Mouse (Mus musculus) forebrain, embryonic 11.5 days (tissue): Measurements from ENCODE around the gene St6gal1. TPM values are rescaled to one million over a fixed set of nuclear protein-coding genes. Genes with fewer than 3 reads are reported as not detected.

Experiments
- ATAC-seq: fragments of 200-750 bp; cut with Nextera tagmentation; replicated peaks from 2 replicates; pipeline ENCODE4 v1.8.0; 2017; ENCODE audit warnings: moderate TSS enrichment; ENCODE audit not compliant: low FRiP score
- DNase-seq: peaks from one replicate; pipeline ENCODE4 v3.0.0-alpha.2; 2017; ENCODE audit warnings: low spot score
- H3K27ac ChIP-seq: fragments of 300-500 bp; sonication (generic); 2 replicates; pipeline ENCODE4 v1.5.1; 2014; ENCODE audit warnings: low read depth, low read length
- H3K27me3 ChIP-seq: fragments of 300-500 bp; sonication (generic); 2 replicates; pipeline ENCODE4 v1.6.1; 2014; ENCODE audit warnings: mild to moderate bottlenecking, low read length, mixed read lengths; ENCODE audit not compliant: control insufficient read depth, insufficient read depth
- H3K36me3 ChIP-seq: fragments of 300-500 bp; sonication (generic); 2 replicates; pipeline ENCODE4 v1.6.1; 2014; ENCODE audit warnings: mild to moderate bottlenecking, low read length, moderate library complexity, mixed read lengths; ENCODE audit not compliant: control insufficient read depth, insufficient read depth
- H3K4me1 ChIP-seq: fragments of 300-500 bp; sonication (generic); replicated peaks from 2 replicates; pipeline ENCODE4 v1.6.1; 2014; ENCODE audit warnings: low read length, mixed read lengths; ENCODE audit not compliant: control insufficient read depth, insufficient read depth
- H3K4me2 ChIP-seq: fragments of 300-500 bp; sonication (generic); 2 replicates; pipeline ENCODE4 v1.6.1; 2014; ENCODE audit warnings: low read depth, mild to moderate bottlenecking, low read length, moderate library complexity, mixed read lengths; ENCODE audit not compliant: severe bottlenecking
- H3K4me3 ChIP-seq: fragments of 300-500 bp; sonication (generic); 2 replicates; pipeline ENCODE4 v1.5.1; 2014; ENCODE audit warnings: low read depth, low read length
- H3K9ac ChIP-seq: fragments of 300-500 bp; sonication (generic); 2 replicates; pipeline ENCODE4 v1.6.1; 2014; ENCODE audit warnings: low read length
- H3K9me3 ChIP-seq: fragments of 300-500 bp; sonication (generic); 2 replicates; pipeline ENCODE4 v1.6.1; 2016; ENCODE audit warnings: low read length, mixed read lengths; ENCODE audit not compliant: control insufficient read depth
- WGBS: fragments of 180-500 bp; shearing (Covaris S2); extraction: QIAGEN DNeasy Blood & Tissue Kit; methylation state at CpG from one replicate; pipeline ENCODE4 v1.1.7; 2014; 5-methylcytosine and 5-hydroxymethylcytosine counted together
- polyA plus RNA-seq: library from polyadenylated mRNA; unstranded; fragments of >200 nt; fragmentation: Nextera tagmentation; extraction: Ambion mirVana; gene quantifications from 2 replicates; pipeline ENCODE4 v1.2.1, GENCODE M21; 2014

St6gal1 gene
- polyA plus RNA-seq, 1 experiment from 2014 or later, result 24.7 TPM

DNA sequence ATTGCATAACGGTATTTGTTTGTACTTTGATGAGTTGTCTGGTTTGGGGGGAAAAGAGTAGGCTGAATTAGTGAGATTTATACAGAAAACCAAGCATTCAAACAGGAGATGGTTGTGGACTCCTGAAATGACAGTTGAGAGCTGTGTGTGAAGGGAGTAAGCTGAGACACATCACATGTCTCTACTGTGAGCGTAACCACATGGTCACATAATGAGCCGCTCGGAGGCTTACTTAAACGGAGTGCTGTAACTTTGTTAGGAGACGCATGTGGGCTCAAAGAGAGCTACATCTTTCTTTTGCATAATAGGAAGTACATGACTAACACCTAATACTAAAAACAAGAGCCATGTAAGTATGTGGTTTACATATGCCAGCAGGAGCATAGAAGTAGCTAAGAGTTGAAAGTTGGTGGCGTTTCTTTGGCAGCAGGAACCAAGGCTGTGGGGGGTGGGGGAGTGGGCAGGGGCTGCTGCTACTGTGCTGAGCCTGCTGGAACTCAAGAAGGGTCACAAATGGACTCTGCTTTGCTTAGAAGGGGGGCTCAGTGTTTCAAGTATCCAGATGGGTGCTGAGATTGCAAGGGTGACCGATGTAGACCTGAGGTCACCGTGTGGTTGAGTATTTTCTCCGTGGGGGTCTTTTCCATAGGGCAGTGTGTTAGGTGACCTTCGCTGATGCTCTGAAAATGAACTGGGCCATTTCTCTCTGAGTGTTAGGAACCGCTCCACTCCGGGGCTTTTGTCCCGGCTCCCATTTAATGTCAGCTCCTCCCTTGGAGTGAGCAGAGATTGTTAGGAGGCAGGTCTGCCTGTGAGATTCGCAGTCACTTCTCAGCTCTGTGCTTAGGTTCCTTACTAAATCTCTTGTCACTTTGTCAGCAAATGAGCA, 26.3 kb downstream of the St6gal1 start:
- no peaks in the 10 kb centered on the region for H3K27me3 ChIP-seq
- DNase-seq (no peak), ATAC-seq (no peak)
- no peaks in the 10 kb centered on the region for H3K36me3 ChIP-seq
- no peak overlapping the region for H3K27ac ChIP-seq
- 47% methylated on average over 15 of the region's 15 CpGs for WGBS
- H3K9ac ChIP-seq, result no peak overlapping the region
- no peaks in the 10 kb centered on the region for H3K9me3 ChIP-seq
- H3K4me2 ChIP-seq, result no peak overlapping the region
- peaks cover 11% of the 10 kb centered on the region; the same call in 1 of the 2 replicates for H3K4me1 ChIP-seq
- H3K4me3 ChIP-seq, result no peak overlapping the region

GRCm38 (mm10) chr16:23251445-23251773, 26.9 kb downstream of the St6gal1 start:
- DNase-seq, result no peak
- no peak for ATAC-seq
- Histone ChIP-seq H3K9me3 (no peaks in the 10 kb centered on the region), H3K27me3 (no peaks in the 10 kb centered on the region), H3K36me3 (no peaks in the 10 kb centered on the region), H3K9ac (no peak overlapping the region), H3K4me1 (peaks cover 11% of the 10 kb centered on the region; the same call in 1 of the 2 replicates), H3K4me3 (no peak overlapping the region), H3K4me2 (no peak overlapping the region), H3K27ac (no peak overlapping the region)
- WGBS, result 68% methylated on average over 2 of the region's 2 CpGs

DNA sequence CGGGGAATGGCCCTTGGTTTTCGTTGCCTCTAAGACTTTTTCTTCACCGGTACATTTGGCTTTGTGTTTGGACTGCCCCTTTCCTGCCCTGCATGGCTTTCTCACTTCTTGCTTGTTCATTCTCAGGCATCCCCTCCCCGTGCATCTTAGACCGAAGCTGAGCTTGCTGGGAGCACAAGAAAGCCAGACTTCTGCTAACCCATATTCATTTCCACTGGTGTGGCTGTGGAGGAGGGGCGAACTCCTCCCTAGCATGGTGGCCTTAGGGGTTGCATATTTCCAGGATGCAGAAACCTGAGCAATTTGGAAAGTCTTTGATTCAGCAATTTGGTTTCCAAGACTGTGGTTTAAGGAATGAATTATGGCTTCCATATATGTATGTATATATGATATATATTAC, 29.1 kb downstream of the St6gal1 start:
- no peak for ATAC-seq
- Histone ChIP-seq H3K4me1 (peaks cover 18% of the 10 kb centered on the region), H3K27me3 (no peaks in the 10 kb centered on the region), H3K27ac (no peak overlapping the region), H3K36me3 (no peaks in the 10 kb centered on the region), H3K9ac (no peak overlapping the region), H3K4me2 (no peak overlapping the region), H3K4me3 (no peak overlapping the region), H3K9me3 (no peaks in the 10 kb centered on the region)
- no peak for DNase-seq
- WGBS, result 58% methylated on average over 6 of the region's 6 CpGs

DNA sequence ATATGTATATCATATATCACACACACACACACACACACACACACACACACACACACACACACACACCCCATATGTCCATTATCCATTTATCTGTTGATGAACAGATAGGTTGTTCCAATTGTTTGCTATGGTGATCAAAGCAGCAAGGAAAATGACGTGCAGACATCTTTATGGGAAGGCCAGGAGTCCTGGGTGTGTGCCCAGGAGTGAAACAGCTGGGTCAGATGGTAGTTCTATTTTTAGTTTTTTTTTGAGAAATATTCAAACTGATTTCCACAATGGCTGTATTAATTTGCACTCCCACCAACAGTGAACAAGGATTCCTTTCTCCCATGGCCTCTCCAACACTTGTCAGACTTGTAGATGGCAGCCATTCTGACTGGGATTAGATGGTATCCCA, 29.5 kb downstream of the St6gal1 start:
- Histone ChIP-seq H3K4me1 (peaks cover 22% of the 10 kb centered on the region), H3K27me3 (no peaks in the 10 kb centered on the region), H3K9me3 (no peaks in the 10 kb centered on the region), H3K4me2 (no peak overlapping the region), H3K36me3 (no peaks in the 10 kb centered on the region), H3K9ac (no peak overlapping the region), H3K27ac (no peak overlapping the region), H3K4me3 (no peak overlapping the region)
- DNase-seq, result no peak
- 77% methylated on average over 1 of the region's 1 CpGs for WGBS
- no peak for ATAC-seq

DNA sequence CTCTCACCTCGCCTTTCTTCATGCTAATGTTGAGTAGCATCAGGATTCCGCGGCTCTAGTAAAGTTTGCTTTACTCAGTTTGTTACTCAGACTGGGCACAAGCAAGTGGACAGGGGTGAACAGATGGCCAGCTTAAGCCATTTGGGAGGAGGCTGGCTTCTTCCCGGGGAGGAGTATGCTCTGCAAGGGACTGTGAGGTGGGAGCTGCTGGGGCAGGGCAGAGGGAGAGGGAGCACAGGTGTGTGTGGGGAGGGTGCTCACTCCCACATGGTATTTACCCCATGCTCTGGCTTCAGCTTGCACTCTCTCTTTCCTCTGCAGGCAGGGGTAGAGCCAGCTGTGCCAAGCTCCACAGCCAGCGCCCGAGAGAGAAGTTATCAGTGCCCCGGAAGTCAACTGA, 32.1 kb downstream of the St6gal1 start:
- no peak overlapping the region for H3K27ac ChIP-seq
- no peak for ATAC-seq
- H3K4me3 ChIP-seq, result no peak overlapping the region
- H3K27me3 ChIP-seq, result peaks cover 3% of the 10 kb centered on the region; the same call in 1 of the 2 replicates
- DNase-seq, result no peak
- H3K36me3 ChIP-seq, result no peaks in the 10 kb centered on the region
- 66% methylated on average over 7 of the region's 7 CpGs for WGBS
- H3K9me3 ChIP-seq, result no peaks in the 10 kb centered on the region
- peaks cover 19% of the 10 kb centered on the region for H3K4me1 ChIP-seq
- H3K4me2 ChIP-seq, result no peak overlapping the region
- no peak overlapping the region for H3K9ac ChIP-seq

GRCm38 (mm10) chr16:23258429-23258822, 33.9 kb downstream of the St6gal1 start:
- 3% methylated on average over 7 of the region's 7 CpGs for WGBS
- Histone ChIP-seq H3K4me2 (no peak overlapping the region), H3K4me3 (no peak overlapping the region), H3K36me3 (no peaks in the 10 kb centered on the region), H3K4me1 (peaks cover 19% of the 10 kb centered on the region), H3K27me3 (peaks cover 3% of the 10 kb centered on the region; the same call in 1 of the 2 replicates), H3K27ac (peak overlapping the region; percentile 67), H3K9ac (peak overlapping the region; percentile 24; the same call in 1 of the 2 replicates), H3K9me3 (no peaks in the 10 kb centered on the region)
- ATAC-seq (peak; percentile 39), DNase-seq (no peak)

GRCm38 (mm10) chr16:23258823-23259457, 34.4 kb downstream of the St6gal1 start:
- ATAC-seq, result peak; percentile 76
- Histone ChIP-seq H3K9me3 (no peaks in the 10 kb centered on the region), H3K4me1 (peaks cover 17% of the 10 kb centered on the region), H3K27me3 (peaks cover 3% of the 10 kb centered on the region; the same call in 1 of the 2 replicates), H3K4me2 (peak overlapping the region; percentile 11; the same call in 1 of the 2 replicates), H3K9ac (no peak overlapping the region), H3K36me3 (no peaks in the 10 kb centered on the region), H3K4me3 (no peak overlapping the region), H3K27ac (peak overlapping the region; percentile 50; the same call in 1 of the 2 replicates)
- peak; percentile 70 for DNase-seq
- 1% methylated on average over 4 of the region's 4 CpGs for WGBS

DNA sequence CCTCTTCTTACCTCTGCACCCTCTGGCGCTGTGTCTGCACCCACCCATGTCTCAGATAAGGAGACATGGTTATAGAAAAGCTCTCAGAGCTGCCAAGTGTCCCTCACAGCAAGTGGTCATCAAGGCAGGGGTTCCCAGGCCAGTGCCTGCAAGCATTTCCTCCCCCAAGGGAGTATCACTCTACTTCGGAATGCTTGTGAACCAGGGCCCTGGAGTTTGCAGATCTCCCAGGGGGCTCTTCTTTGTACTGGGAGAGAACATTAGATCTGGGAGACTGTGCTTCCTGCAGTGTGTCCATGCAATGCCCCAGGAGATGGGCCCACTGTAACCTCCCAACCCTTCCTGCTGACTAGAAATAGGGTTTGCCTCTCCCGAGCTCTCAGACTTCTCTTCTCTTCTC, 35.0 kb downstream of the St6gal1 start:
- no peak for ATAC-seq
- Histone ChIP-seq H3K4me2 (0 out of 2 replicates have a peak overlapping the region, but pooled peaks have one; percentile 11), H3K4me3 (no peak overlapping the region), H3K9me3 (no peaks in the 10 kb centered on the region), H3K27me3 (peaks cover 3% of the 10 kb centered on the region; the same call in 1 of the 2 replicates), H3K36me3 (no peaks in the 10 kb centered on the region), H3K27ac (no peak overlapping the region), H3K9ac (no peak overlapping the region), H3K4me1 (peaks cover 17% of the 10 kb centered on the region)
- 24% methylated on average over 3 of the region's 3 CpGs for WGBS
- no peak for DNase-seq
